Mouse (Mus musculus) neutrophil, adult 5-6 weeks (primary cell): Measurements from ENCODE around the gene Samd14. TPM values are rescaled to one million over a fixed set of nuclear protein-coding genes. Genes with fewer than 3 reads are reported as not detected.

Source experiments
- ATAC-seq: fragments of 151-379, 151-347 bp; 2 replicates; pipeline ENCODE4 v1.8.0; 2017; ENCODE audit warnings: mild to moderate bottlenecking, moderate TSS enrichment; ENCODE audit not compliant: insufficient number of reproducible peaks, poor library complexity, low FRiP score, severe bottlenecking; ENCODE audit errors: extremely low read depth
- total RNA-seq: library from RNA; stranded (forward); fragments of 200-1000 nt; gene quantifications from 2 replicates; pipeline ENCODE4 v1.2.3, GENCODE M21; 2017

Samd14 gene
- total RNA-seq, 1 experiment from 2014 or later: 0.81 TPM

GRCm38 (mm10) chr11:95046980-95047680 is 37.5 kb downstream of the Samd14 start:
- ATAC-seq: peak; percentile 68

- no peak for ATAC-seq
Measured at GRCm38 (mm10) chr11:95053062-95053461, 43.4 kb downstream of the Samd14 start.

GRCm38 (mm10) chr11:95056768-95057501 is 47.3 kb downstream of the Samd14 start:
- no peak for ATAC-seq

- no peak for ATAC-seq
Measured at GRCm38 (mm10) chr11:95069226-95069957, 59.7 kb downstream of the Samd14 start.

GRCm38 (mm10) chr11:95070140-95071107 is 60.7 kb downstream of the Samd14 start:
- no peak for ATAC-seq

- ATAC-seq: no peak
Measured at GRCm38 (mm10) chr11:95071266-95071665, 61.6 kb downstream of the Samd14 start.

- no peak for ATAC-seq
Measured at GRCm38 (mm10) chr11:95072136-95072535, 62.5 kb downstream of the Samd14 start.

- no peak for ATAC-seq
Measured at GRCm38 (mm10) chr11:95072804-95073203, 63.1 kb downstream of the Samd14 start.

GRCm38 (mm10) chr11:95073835-95074234 is 64.2 kb downstream of the Samd14 start:
- no peak for ATAC-seq

- ATAC-seq: no peak
Measured at GRCm38 (mm10) chr11:95074694-95075093, 65.0 kb downstream of the Samd14 start.

- no peak for ATAC-seq
Measured at GRCm38 (mm10) chr11:95075197-95076040, 65.7 kb downstream of the Samd14 start.

Other genes with a start within 250 kb of the Samd14 start
- not detected in 2 replicates for gene Tmem92, start 227.2 kb upstream of the Samd14 start, total RNA-seq
- not detected in 2 replicates for gene Col1a1, start 73.7 kb upstream of the Samd14 start, total RNA-seq
- gene Hils1, start 42.3 kb upstream of the Samd14 start, total RNA-seq: not detected in 2 replicates
- not detected in 2 replicates for gene Sgca, start 33.6 kb upstream of the Samd14 start, total RNA-seq
- gene Ppp1r9b, start 18.8 kb upstream of the Samd14 start, total RNA-seq: 118 and 120 TPM in 2 replicates
- 2.9 and 5.2 TPM in 2 replicates for gene Pdk2, start 31.5 kb downstream of the Samd14 start, total RNA-seq
- 0.23 and 1.2 TPM in 2 replicates for gene Itga3, start 66.9 kb downstream of the Samd14 start, total RNA-seq
- not detected in 2 replicates for gene Dlx3, start 110.2 kb downstream of the Samd14 start, total RNA-seq
- gene Dlx4, start 136.4 kb downstream of the Samd14 start, total RNA-seq: not detected in 2 replicates